Mouse (Mus musculus): ENCODE measurements at regions not wholly inside any gene's neighbourhood (a gene's known extent, or its start where the extent isn't known, plus 50 kb on each side); places are given as distances from the start of the nearest gene placed in this dataset.

DNA sequence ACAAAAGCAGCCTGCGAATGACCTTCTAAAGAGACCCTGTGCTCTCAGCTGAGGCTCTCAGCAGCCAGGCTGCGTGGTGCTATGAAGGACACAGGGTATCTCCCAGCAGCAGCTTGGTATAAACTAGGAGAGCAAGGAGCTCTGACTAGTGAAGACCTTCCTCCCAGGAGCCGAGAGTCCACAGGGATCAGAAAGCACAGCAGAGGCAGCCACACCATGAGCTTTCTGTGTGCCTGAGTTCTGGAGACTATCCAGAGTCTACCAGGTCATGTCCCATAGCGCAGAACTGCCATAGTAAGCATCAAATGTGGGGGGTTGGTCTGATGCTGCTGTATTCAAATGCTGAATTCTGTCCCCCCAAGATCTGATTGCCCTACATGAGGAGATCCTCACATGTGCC is 124.2 kb upstream of the Dynlrb2 start:
- no peak for ATAC-seq (replicated peaks; ENCODE audit: poor library complexity)

DNA sequence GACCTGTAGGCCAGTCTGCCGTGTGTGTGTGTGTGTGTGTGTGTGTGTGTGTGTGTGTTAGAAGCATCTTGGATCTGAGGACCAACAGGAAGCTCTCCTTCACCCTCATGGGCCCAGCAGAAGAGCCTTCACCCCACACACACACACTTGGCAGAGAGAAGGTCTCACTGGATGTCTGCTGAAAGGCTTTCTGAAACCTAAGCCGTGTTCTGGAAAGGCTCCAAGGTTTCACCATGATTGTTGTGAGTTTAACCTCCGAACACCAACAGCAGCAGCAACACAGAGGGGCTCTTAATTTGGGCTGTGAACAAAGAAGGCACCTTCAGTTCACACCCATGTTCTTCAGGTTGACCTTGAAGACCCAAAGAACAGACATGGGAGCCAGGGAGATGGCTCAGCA is 124.9 kb upstream of the Dynlrb2 start:
- ATAC-seq (replicated peaks; ENCODE audit: poor library complexity): no peak

DNA sequence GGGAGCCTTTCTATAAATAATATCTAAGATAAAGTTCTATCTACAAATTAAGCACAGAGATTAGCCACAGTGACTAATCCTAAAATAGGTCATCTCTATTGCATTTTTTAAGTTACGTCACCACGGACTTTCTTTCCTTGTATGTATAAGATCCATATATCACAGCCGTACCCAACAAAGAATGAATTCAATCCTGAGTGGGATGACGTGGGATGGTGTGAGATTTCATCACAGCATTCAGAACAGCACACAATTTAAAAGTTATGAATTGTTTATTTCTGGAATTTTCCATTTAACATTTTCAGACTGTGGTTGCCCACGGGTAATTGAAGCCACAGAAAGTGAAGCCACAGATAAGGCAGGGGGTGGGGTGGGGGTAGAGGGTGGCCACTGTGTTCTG is 129.0 kb upstream of the Dynlrb2 start:
- ATAC-seq (replicated peaks; ENCODE audit: poor library complexity): no peak

DNA sequence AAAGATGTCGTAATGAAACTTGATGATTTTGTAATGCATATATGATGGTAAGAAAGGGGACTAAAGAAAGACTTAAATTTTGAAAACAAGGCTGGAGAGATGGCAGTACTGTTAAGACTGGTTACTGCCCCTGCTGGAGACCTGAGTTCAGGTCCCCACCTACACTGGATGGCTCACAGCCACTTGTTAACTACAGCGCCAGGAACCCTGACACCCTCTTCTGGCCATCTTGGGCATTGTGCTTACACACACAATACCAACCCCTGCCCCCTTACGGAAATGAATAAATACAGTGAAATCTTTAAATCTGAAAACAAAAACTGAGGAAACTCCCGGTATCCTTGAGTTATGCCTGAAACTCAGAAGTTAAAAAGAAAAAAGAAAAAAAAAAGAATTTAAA is 131.7 kb upstream of the Dynlrb2 start:
- peak; percentile 72 for ATAC-seq (replicated peaks; ENCODE audit: poor library complexity)

DNA sequence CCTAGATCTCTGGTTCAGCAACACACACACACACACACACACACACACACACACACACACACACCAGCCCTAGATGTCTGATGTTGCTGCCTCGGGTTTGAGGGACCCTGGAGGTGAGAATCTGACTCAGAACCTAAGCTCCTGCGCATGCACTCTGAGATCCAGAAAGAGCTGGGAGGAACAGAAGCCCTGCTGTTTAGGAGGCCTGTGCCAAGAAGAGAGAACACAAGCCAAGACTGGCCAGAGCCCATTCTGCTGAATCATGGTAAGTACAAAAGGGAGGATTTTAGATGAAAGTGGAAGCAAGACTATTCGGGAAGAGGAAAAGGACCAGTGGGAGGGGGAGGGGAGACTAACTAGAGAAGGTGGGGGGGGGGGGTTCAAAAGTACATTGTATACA is 132.2 kb upstream of the Dynlrb2 start:
- ATAC-seq (replicated peaks; ENCODE audit: poor library complexity): peak; percentile 34; the same call in 1 of the 2 replicates

DNA sequence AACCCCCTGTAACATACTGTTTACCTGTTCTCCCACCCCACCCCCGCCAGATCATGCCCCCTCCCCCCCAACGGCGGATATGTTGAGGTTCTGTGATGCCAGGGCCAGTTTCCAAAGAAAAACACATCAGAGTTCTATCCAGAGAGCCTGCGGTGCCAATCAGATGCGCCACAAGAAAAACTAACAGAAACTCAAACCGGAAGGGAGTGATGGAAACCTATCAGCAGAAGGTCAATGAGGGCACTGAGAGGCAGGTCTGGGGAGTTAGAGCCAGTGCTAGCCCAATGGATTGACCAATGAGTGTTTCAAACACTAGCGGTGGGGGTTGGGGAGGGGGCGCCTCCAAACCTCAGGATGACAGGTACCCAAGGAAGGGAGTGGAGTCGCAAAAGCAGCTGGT is 132.7 kb upstream of the Dynlrb2 start:
- no peak for ATAC-seq (replicated peaks; ENCODE audit: poor library complexity)

DNA sequence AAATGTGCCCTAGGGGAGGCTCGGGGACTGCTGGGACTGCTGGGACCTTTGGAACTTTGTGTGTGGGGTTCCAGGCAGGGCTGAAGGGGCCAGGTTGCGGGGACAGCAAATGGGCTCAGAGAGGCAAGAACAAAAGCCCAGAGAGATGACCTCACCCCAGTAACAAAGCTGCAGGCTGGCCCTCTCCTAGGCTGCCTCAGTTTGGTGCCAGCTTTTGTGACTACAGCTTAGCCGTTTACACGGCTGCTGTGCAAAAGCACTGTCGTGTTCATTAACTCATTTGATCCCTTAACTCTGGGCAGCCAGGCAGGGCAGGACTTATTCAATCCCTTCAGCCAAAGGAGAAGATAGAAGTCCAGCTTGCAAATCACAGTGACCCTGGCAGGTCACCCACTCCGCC is 137.3 kb upstream of the Dynlrb2 start:
- ATAC-seq (replicated peaks; ENCODE audit: poor library complexity): no peak

DNA sequence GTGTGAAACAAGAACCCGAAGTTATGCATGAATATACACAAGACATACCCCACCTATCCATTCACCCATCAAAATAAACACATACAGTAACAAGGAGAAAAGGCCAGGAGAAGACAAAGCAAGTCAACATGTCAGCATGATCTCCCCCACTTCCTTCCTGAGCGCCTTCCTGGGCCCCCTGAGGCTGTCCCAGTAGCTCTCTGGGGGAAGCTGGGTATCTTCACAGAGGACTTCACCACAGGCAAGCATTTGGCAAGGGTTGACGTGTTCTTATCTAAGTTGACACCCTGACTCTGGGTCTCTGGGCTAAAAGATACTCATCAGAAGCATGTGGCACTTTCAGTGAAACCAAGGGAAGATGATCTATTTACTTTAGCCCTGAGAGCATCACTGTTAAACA is 138.1 kb upstream of the Dynlrb2 start:
- ATAC-seq (replicated peaks; ENCODE audit: poor library complexity): peak; percentile 52

DNA sequence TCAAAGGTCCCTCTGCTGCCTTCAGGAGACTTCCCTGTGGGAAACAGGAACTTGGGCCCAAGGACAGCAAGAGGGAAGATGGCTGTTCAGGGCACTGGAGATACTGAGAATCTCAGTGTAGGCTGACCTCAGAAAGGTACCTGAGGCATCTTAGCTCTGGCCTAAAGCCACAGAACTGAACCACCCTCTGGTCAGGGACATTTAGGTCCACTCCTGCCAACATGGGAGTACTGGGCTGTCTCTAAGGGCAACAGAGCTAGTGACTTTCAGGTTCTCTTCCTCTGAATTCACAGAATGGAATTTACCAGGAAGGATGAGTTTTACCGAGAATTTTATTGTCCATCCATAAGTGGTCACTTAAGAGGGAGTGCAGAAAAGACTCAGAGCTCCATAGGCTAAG is 140.0 kb upstream of the Dynlrb2 start:
- ATAC-seq (replicated peaks; ENCODE audit: poor library complexity): no peak

DNA sequence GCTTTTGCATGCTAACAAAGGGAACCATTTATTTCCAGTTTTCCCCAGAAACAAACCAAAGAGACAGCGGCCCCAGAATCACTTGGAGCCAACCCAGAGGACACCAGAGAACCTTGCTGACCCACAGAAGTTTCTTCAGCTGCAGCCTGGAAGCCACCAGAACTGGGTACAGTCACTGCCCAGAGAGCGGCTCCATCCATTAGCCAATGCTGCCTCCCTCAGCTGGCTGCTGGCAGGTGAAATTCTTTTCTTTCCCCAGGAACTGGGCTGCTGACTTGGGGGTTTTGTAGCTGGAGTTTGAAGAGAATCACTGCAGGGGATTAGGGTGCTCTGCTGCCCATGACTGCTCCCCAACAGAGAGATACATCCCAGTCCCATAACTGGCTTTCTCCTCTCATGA is 140.6 kb upstream of the Dynlrb2 start:
- ATAC-seq (replicated peaks; ENCODE audit: poor library complexity): no peak

DNA sequence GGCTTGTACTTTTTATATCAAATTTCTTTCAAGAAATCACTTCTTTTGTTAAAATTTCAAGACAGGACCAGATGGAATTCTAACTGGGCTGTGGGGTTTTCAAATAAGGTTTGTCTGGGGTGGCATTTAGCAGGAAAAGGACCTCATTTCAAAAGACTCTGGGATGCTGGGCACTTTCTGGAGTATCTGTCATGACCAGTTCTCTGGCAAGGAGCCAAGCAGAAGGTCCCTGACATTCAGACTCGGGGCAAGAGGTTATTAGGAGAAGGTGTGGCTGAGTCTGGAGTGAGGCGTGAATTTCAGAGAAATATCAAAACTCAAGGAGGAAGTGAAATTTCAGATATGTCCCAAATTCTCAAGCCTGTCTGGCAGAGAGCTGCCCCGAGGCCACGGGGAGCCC is 142.4 kb upstream of the Dynlrb2 start:
- ATAC-seq (replicated peaks; ENCODE audit: poor library complexity): peak; percentile 31; the same call in 1 of the 2 replicates

DNA sequence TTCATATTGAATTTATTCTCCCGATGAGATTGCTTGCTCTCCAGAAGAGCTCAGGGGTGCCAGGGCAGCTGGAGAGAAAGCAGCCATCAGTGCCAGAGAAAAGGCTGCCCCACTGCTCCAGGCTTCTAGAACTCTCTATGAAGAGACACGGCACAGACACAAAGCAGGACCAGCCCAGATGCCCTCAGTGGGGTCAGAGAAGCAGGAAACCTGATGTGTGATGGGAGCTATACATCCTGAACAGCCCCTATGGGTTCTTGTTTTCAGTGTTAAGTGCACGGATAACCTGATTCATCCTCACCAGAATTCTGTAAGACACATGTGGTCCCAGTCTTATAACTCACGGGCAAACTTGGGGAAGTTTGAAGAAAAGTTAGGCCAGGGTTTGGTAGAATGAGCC is 145.0 kb upstream of the Dynlrb2 start:
- ATAC-seq (replicated peaks; ENCODE audit: poor library complexity): no peak

DNA sequence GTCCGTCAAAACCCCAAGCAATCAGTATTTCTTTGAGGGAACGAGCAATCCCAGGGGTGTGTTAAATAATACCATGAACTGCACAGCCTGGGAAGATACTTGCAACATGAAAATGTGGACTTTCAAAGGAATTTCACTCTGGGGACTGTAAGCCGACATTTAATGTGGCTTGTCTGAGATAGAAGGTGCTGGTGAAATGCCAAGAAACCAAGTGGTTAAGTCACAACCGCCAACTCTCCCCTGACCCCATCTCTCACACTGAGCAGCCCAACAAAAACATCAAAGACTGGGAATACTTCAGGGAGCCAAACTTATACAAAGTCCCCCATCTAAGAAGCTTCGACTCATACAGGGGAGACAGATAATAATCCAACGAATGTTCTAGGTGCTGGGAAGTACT is 150.0 kb upstream of the Dynlrb2 start:
- ATAC-seq (replicated peaks; ENCODE audit: poor library complexity): no peak

DNA sequence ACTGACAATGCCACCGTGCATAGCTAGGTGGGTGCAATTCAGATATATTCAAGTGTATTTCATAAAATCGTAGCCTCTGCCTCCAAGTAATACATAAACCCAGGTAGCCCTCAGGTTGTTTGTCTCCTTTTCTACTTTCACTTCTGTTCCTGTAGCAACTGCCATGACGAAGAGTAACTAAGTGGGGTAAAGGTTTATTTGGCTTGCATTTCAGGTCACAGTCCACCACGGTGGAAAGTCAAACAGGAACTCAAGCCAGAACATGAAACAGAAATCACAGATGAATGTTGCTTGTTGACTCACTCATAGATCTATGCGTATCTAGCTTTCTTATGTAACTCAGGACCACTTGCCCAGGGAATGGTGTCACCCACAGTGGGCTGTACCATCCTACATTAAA is 150.9 kb upstream of the Dynlrb2 start:
- ATAC-seq (replicated peaks; ENCODE audit: poor library complexity): no peak

DNA sequence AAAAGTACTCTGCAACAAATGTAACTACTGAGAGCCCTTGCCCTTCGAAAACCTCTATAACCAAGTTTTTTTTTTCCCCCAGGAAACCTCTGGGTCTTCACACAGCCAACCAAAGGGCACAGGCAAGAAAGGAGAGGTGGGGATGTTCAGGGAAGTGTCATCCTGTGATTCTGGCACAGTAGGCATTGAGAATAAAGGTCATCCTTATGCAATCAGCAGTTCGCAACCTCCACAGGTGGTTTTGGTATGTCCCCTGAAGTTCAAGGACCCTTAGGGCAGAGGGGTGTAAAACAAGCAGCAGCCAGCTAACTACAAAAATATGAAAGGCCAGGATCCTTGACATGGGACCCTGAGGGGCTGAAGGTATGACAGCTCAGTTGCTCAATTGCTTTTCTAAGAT is 152.1 kb upstream of the Dynlrb2 start:
- no peak for ATAC-seq (replicated peaks; ENCODE audit: poor library complexity)

DNA sequence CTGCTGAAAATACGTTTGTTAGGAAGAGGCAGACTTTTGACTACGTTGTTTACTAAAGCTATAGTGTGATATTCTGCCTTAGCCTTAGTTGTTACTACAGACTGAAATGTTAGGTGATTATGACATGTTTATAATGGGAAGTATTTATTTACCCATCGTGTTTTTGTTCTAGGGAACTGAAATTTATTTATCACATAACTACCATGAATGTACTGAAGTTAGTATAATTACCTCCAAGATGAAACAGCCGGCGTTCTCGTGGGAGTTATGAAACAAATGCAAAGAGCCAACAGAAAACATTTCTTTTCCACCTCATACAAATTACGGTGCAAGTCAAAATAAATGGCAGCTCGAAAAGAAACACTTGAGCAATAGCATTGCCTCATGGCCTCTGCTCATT is 155.8 kb upstream of the Dynlrb2 start:
- no peak for ATAC-seq (replicated peaks; ENCODE audit: poor library complexity)

DNA sequence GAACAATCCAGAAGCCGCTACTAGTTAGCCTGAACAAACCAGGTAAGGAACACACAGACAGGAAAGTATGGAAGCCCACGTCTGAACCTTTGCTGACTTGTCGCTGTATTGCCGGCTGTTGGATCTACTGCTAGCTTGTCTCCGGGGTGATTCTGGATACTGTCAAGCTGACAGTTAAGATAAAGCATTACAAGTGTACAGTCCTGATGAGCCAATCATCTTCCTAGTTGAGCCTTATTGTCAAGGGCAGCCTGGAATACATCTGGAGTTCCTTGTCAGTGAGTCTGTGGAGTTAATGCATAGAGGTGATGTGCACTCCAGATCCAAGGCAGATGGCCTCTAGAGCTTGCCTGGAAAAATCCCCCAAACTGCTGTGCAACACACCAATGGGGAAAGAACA is 157.8 kb upstream of the Dynlrb2 start:
- no peak for ATAC-seq (replicated peaks; ENCODE audit: poor library complexity)

DNA sequence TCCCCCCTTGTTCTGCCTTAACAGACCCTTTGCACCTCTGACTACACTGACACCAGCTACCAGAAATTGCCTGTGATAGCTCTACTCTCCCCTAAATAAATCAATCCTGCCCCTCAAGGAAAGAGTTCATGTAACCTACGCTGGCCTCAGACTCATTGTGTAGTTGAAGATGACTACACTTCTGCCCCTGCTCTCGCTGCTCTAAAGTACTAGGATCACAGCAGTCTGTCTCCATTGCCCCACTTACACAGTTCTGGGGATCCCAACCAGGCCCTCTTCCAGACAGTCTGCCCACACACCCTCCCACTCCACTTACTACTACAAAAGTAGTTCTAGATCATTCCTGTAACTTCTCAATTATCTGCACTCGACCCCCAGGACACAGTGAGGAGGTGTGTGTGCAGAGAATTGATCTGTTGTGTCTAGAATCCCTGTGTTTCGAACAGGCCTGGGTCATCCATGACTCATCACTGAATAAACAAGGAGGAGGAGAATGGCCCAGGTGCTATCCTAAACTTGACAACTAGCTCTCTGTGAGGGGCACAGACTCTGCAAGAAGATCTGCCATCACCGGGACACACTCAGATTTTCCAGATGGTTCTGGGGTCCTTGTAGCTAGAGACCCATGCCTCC is 160.1 kb upstream of the Dynlrb2 start:
- ATAC-seq (replicated peaks; ENCODE audit: poor library complexity): no peak

DNA sequence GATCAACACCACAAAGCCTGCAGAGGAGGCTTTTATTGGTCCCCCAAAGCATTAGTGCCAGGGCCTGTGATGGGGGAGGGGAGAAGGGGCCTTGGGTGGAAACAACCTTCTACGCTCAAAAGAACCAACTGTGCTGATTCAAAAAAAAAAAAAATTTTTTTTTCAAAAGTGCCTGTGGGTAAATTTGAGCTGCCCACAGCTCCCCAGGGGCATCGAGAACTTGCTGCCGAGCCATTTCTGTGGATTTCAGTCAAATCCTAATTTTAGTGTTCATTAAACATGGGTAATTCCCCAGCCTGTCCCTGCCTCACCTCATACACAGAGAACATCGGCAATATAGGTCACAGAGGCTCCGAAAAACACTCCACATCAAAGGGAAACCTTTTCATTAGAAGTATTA is 161.2 kb upstream of the Dynlrb2 start:
- no peak for ATAC-seq (replicated peaks; ENCODE audit: poor library complexity)

DNA sequence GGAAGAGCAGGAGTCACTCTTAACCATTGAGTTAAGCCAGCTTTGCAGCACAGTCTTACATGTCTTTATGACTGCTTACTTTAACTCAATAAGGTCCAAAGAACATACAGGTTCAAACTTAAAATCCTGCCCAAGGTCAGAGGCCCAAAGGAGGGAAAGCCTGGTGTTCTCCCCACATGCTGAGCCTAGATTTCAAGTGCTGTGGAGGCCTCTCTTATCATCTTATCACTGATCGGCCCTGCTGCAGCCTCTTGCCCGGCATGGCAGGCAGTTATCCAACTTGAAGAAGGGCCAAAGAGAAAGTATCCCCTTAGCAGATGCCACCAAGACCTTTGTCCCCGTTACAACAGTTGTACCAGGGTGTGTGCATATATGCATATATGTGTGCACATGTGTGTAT is 170.0 kb upstream of the Dynlrb2 start:
- no peak for ATAC-seq (replicated peaks; ENCODE audit: poor library complexity)

DNA sequence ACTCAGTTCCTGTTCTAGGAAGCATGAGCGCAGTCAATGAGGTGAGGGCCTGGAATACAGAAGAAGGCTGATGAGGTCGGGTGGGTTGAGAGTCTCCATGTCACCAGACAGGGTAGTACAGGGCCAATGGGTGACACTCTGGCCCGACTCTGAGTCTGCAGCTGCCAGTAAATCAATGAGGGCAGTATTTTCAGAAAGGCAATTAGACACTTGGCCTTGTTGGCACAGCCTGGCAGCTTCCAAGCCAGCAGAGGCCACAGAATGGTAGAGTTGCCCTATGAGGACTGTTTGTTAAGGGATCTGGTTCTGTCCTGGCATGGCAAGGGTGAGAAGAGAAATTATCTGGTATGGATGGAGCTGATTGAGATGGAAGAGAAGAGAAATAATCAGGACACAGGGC is 170.7 kb upstream of the Dynlrb2 start:
- no peak for ATAC-seq (replicated peaks; ENCODE audit: poor library complexity)

DNA sequence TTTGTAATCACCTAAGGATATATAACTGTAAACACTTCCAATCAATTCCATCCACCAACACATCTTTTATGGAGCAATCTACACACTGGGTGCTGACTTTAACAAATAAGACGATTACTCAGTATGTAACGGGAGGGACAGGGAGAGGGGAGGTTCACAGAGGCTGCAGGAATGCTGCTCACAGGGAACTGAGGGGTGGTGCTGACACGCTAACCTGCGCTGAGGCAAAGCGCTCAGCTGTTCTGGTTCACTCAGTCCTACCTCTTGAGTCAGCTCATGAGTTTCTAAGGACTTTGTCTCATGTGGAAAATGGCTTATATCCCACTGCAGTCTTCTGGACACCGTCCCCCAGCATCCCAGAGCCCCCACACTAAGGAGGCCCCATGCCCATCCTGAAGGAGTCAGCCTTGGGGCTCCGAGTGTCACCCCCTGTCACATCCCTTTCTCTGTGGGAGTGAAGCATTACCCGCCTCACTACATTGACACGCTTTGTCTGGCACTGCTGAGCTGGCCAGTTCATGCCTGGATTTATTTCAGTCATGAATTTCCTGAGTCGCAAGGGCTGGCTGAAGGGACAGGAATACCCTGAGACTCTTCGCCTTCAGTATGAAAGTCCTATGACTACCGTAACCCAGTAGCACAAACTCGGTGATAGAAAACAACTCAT is 184.6 kb upstream of the Dynlrb2 start:
- no peak for ATAC-seq (replicated peaks; ENCODE audit: poor library complexity)

DNA sequence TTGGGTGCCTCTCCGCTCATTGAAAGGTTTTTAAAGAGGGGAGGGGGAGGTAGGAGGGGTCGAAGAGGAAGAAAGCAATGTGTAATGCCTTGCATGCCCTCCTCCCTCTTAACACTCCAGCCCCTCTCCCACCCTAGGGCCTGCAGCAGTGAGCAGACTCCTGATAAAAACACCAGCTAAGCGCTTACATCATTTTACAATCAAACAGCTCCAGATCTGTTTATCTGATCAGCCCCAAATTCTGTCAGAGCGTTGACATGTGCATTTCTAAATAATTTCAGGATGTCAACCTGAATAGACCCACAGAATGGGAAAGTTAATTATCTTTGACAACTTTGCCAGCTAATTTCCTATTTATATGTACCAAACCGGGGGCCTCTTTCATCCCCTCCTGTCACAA is 189.4 kb upstream of the Dynlrb2 start:
- ATAC-seq (replicated peaks; ENCODE audit: poor library complexity): no peak
